Mouse (Mus musculus) forebrain, embryonic 12.5 days (tissue): Measurements from ENCODE around the gene Acsl5. TPM values are rescaled to one million over a fixed set of nuclear protein-coding genes. Genes with fewer than 3 reads are reported as not detected.
A peak's percentile ranks its signal among the peaks of the same experiment; 100 is the strongest.

ENCODE experiments used
- ATAC-seq: fragments of 200-750 bp; cut with Nextera tagmentation; 2 replicates; pipeline ENCODE4 v1.8.0; 2017; ENCODE audit warnings: moderate TSS enrichment; ENCODE audit not compliant: low FRiP score
- H3K27ac ChIP-seq: fragments of 300-500 bp; sonication (generic); 2 replicates; pipeline ENCODE4 v1.5.1; 2016; ENCODE audit warnings: mild to moderate bottlenecking
- H3K27me3 ChIP-seq: fragments of 300-500 bp; sonication (generic); 2 replicates; pipeline ENCODE4 v1.6.1; 2016; ENCODE audit warnings: mild to moderate bottlenecking
- H3K36me3 ChIP-seq: fragments of 300-500 bp; sonication (generic); replicated peaks from 2 replicates; pipeline ENCODE4 v1.6.1; 2016; ENCODE audit warnings: mild to moderate bottlenecking
- H3K4me1 ChIP-seq: fragments of 300-500 bp; sonication (generic); 2 replicates; pipeline ENCODE4 v1.6.1; 2016
- H3K4me2 ChIP-seq: fragments of 300-500 bp; sonication (generic); 2 replicates; pipeline ENCODE4 v1.6.1; 2016; ENCODE audit warnings: mild to moderate bottlenecking, moderate library complexity
- H3K4me3 ChIP-seq: fragments of 300-500 bp; sonication (generic); replicated peaks from 2 replicates; pipeline ENCODE4 v1.5.1; 2016; ENCODE audit warnings: mild to moderate bottlenecking
- H3K9ac ChIP-seq: fragments of 300-500 bp; sonication (generic); 2 replicates; pipeline ENCODE4 v1.6.1; 2016; ENCODE audit warnings: mild to moderate bottlenecking
- H3K9me3 ChIP-seq: fragments of 300-500 bp; sonication (generic); 2 replicates; pipeline ENCODE4 v1.6.1; 2016
- WGBS: fragments of 180-500 bp; shearing (Covaris S2); methylation state at CpG from one replicate; pipeline ENCODE4 v1.1.7; 2016; 5-methylcytosine and 5-hydroxymethylcytosine counted together
- polyA plus RNA-seq: library from polyadenylated mRNA; unstranded; fragments of >200 nt; fragmentation: Nextera tagmentation; extraction: Ambion mirVana; gene quantifications from 2 replicates; pipeline ENCODE4 v1.2.1, GENCODE M21; 2016

The Acsl5 gene
- polyA plus RNA-seq, 1 experiment from 2014 or later = 18.9 TPM

GRCm38 (mm10) chr19:55247563-55247962 is 4.2 kb upstream of the Acsl5 start:
- no peak for ATAC-seq
- no peak overlapping the region for H3K27ac ChIP-seq
- no peaks in the 10 kb centered on the region for H3K9me3 ChIP-seq
- no peak overlapping the region for H3K4me3 ChIP-seq
- no peak overlapping the region for H3K4me2 ChIP-seq
- H3K9ac ChIP-seq = no peak overlapping the region
- H3K27me3 ChIP-seq = 0 out of 2 replicates have a peak, but pooled peaks cover 3% of the 10 kb centered on the region
- no peaks in the 10 kb centered on the region for H3K36me3 ChIP-seq
- H3K4me1 ChIP-seq = 0 out of 2 replicates have a peak, but pooled peaks cover 4% of the 10 kb centered on the region
- 83% methylated on average over 5 of the region's 5 CpGs for WGBS

- ATAC-seq = no peak
Measured at GRCm38 (mm10) chr19:55247991-55248520, 3.7 kb upstream of the Acsl5 start.

GRCm38 (mm10) chr19:55250451-55250850 is 1.3 kb upstream of the Acsl5 start:
- 87% methylated on average over 5 of the region's 5 CpGs for WGBS
- no peak overlapping the region for H3K27ac ChIP-seq
- H3K4me2 ChIP-seq = no peak overlapping the region
- ATAC-seq = no peak
- H3K36me3 ChIP-seq = no peaks in the 10 kb centered on the region
- H3K27me3 ChIP-seq = 0 out of 2 replicates have a peak, but pooled peaks cover 3% of the 10 kb centered on the region
- no peak overlapping the region for H3K4me3 ChIP-seq
- H3K9ac ChIP-seq = no peak overlapping the region
- H3K9me3 ChIP-seq = no peaks in the 10 kb centered on the region
- H3K4me1 ChIP-seq = peaks cover 19% of the 10 kb centered on the region

More at GRCm38 (mm10) chr19:55247991-55248520, 3.7 kb upstream of the Acsl5 start:
- Histone ChIP-seq H3K4me2 (no peak overlapping the region), H3K27me3 (0 out of 2 replicates have a peak, but pooled peaks cover 3% of the 10 kb centered on the region), H3K27ac (no peak overlapping the region), H3K9ac (no peak overlapping the region), H3K4me3 (no peak overlapping the region), H3K9me3 (no peaks in the 10 kb centered on the region), H3K4me1 (peaks cover 6% of the 10 kb centered on the region; the same call in 1 of the 2 replicates), H3K36me3 (no peaks in the 10 kb centered on the region)
- WGBS = 86% methylated on average over 9 of the region's 9 CpGs

- Histone ChIP-seq H3K9ac (peak overlapping the region; percentile 62), H3K27ac (no peak overlapping the region), H3K27me3 (0 out of 2 replicates have a peak, but pooled peaks cover 3% of the 10 kb centered on the region), H3K36me3 (no peaks in the 10 kb centered on the region), H3K4me3 (peak overlapping the region; percentile 48), H3K4me1 (peaks cover 19% of the 10 kb centered on the region), H3K4me2 (peak overlapping the region; percentile 89), H3K9me3 (no peaks in the 10 kb centered on the region)
- peak; percentile 33 for ATAC-seq
- WGBS = 6% methylated on average over 9 of the region's 9 CpGs
Measured at GRCm38 (mm10) chr19:55253239-55253569, 1.5 kb downstream of the Acsl5 start.

GRCm38 (mm10) chr19:55253570-55254441 is 2.1 kb downstream of the Acsl5 start:
- H3K9me3 ChIP-seq = no peaks in the 10 kb centered on the region
- peak overlapping the region; percentile 46; the same call in 1 of the 2 replicates for H3K27ac ChIP-seq
- peak overlapping the region; percentile 62 for H3K9ac ChIP-seq
- 2% methylated on average over 32 of the region's 32 CpGs for WGBS
- H3K4me3 ChIP-seq = peak overlapping the region; percentile 48
- peak; percentile 62 for ATAC-seq
- H3K27me3 ChIP-seq = 0 out of 2 replicates have a peak, but pooled peaks cover 3% of the 10 kb centered on the region
- peaks cover 19% of the 10 kb centered on the region for H3K4me1 ChIP-seq
- no peaks in the 10 kb centered on the region for H3K36me3 ChIP-seq
- H3K4me2 ChIP-seq = peak overlapping the region; percentile 89

- Histone ChIP-seq H3K9ac (peak overlapping the region; percentile 62), H3K4me3 (peak overlapping the region; percentile 48), H3K27me3 (0 out of 2 replicates have a peak, but pooled peaks cover 3% of the 10 kb centered on the region), H3K9me3 (no peaks in the 10 kb centered on the region), H3K36me3 (no peaks in the 10 kb centered on the region), H3K4me2 (peak overlapping the region; percentile 89), H3K27ac (no peak overlapping the region; the same call in 1 of the 2 replicates), H3K4me1 (peaks cover 19% of the 10 kb centered on the region)
- peak; percentile 50 for ATAC-seq
- WGBS = 3% methylated on average over 5 of the region's 5 CpGs
Measured at GRCm38 (mm10) chr19:55254513-55255016, 2.8 kb downstream of the Acsl5 start.

- no peaks in the 10 kb centered on the region for H3K9me3 ChIP-seq
- H3K27me3 ChIP-seq = 0 out of 2 replicates have a peak, but pooled peaks cover 3% of the 10 kb centered on the region
- no peak overlapping the region for H3K27ac ChIP-seq
- H3K4me3 ChIP-seq = no peak overlapping the region
- 80% methylated on average over 9 of the region's 9 CpGs for WGBS
- H3K36me3 ChIP-seq = no peaks in the 10 kb centered on the region
- ATAC-seq = no peak
- H3K4me2 ChIP-seq = no peak overlapping the region
- no peak overlapping the region for H3K9ac ChIP-seq
- H3K4me1 ChIP-seq = peaks cover 19% of the 10 kb centered on the region
Measured at GRCm38 (mm10) chr19:55256156-55256555, 4.4 kb downstream of the Acsl5 start.

- Histone ChIP-seq H3K36me3 (no peaks in the 10 kb centered on the region), H3K9me3 (no peaks in the 10 kb centered on the region), H3K4me3 (no peak overlapping the region), H3K9ac (no peak overlapping the region), H3K27ac (no peak overlapping the region), H3K4me2 (no peak overlapping the region), H3K27me3 (no peaks in the 10 kb centered on the region), H3K4me1 (peaks cover 19% of the 10 kb centered on the region)
- no peak for ATAC-seq
- WGBS = 93% methylated on average over 5 of the region's 5 CpGs
Measured at GRCm38 (mm10) chr19:55257656-55258375, 6.1 kb downstream of the Acsl5 start.

GRCm38 (mm10) chr19:55258514-55258913 is 6.8 kb downstream of the Acsl5 start:
- Histone ChIP-seq H3K27ac (no peak overlapping the region), H3K36me3 (no peaks in the 10 kb centered on the region), H3K4me1 (peaks cover 12% of the 10 kb centered on the region), H3K4me3 (no peak overlapping the region), H3K9ac (no peak overlapping the region), H3K9me3 (no peaks in the 10 kb centered on the region), H3K4me2 (no peak overlapping the region), H3K27me3 (no peaks in the 10 kb centered on the region)
- 92% methylated on average over 5 of the region's 5 CpGs for WGBS
- ATAC-seq = no peak

GRCm38 (mm10) chr19:55260389-55261184 is 8.8 kb downstream of the Acsl5 start:
- Histone ChIP-seq H3K9me3 (no peaks in the 10 kb centered on the region), H3K9ac (no peak overlapping the region), H3K4me2 (no peak overlapping the region), H3K4me1 (no peaks in the 10 kb centered on the region), H3K27ac (no peak overlapping the region), H3K27me3 (no peaks in the 10 kb centered on the region), H3K4me3 (no peak overlapping the region), H3K36me3 (no peaks in the 10 kb centered on the region)
- ATAC-seq = no peak
- 80% methylated on average over 12 of the region's 12 CpGs for WGBS

GRCm38 (mm10) chr19:55265269-55265668 is 13.5 kb downstream of the Acsl5 start:
- 78% methylated on average over 3 of the region's 3 CpGs for WGBS
- Histone ChIP-seq H3K36me3 (no peaks in the 10 kb centered on the region), H3K9me3 (no peaks in the 10 kb centered on the region), H3K27me3 (no peaks in the 10 kb centered on the region), H3K9ac (no peak overlapping the region), H3K4me1 (no peaks in the 10 kb centered on the region), H3K4me2 (no peak overlapping the region), H3K4me3 (no peak overlapping the region), H3K27ac (no peak overlapping the region)
- ATAC-seq = no peak
